Mouse (Mus musculus) MEL (cell line): ENCODE data around the gene Il10rb. TPM values are rescaled to one million over a fixed set of nuclear protein-coding genes. Genes with fewer than 3 reads are reported as not detected.

Source experiments
- DNase-seq: peaks from one replicate; pipeline ENCODE4 v3.0.0; 2011; ENCODE audit warnings: low read depth, low spot score
- H3K27ac ChIP-seq: 2 replicates; pipeline ENCODE4 v1.5.1; 2012; ENCODE audit warnings: low read depth, mild to moderate bottlenecking, control low read depth, low read length, moderate library complexity; ENCODE audit not compliant: control insufficient read depth
- H3K27me3 ChIP-seq, 2 experiments: fragments of 150-350 bp in 1 of 2; sonication (generic) in 1 of 2; 2 replicates each; pipeline ENCODE4 v1.6.1; 2012; ENCODE audit warnings: low read length in 2 of 2, mild to moderate bottlenecking in 2 of 2, improper control_type of control experiment in 1 of 2, moderate library complexity in 1 of 2; ENCODE audit not compliant: insufficient read depth in 2 of 2, control insufficient read depth in 1 of 2
- H3K36me3 ChIP-seq, 2 experiments: 2 replicates each; pipeline ENCODE4 v1.6.1; 2012 to 2014; ENCODE audit warnings: low read length in 2 of 2, improper control_type of control experiment in 1 of 2, inconsistent platforms in 1 of 2, mild to moderate bottlenecking in 1 of 2; ENCODE audit not compliant: insufficient read depth in 2 of 2, control insufficient read depth in 1 of 2
- H3K4me1 ChIP-seq, 2 experiments: fragments of 150-350 bp in 1 of 2; sonication (generic) in 1 of 2; 2 replicates each; pipeline ENCODE4 v1.6.1; 2012; ENCODE audit warnings: low read length in 2 of 2, improper control_type of control experiment in 1 of 2, mild to moderate bottlenecking in 1 of 2; ENCODE audit not compliant: insufficient read depth in 2 of 2, control insufficient read depth in 1 of 2
- H3K4me3 ChIP-seq, 2 experiments: fragments of 150-350 bp in 1 of 2; sonication (generic) in 1 of 2; 2 replicates each; pipeline ENCODE4 v1.5.1; 2012; ENCODE audit warnings: low read depth in 2 of 2, low read length in 2 of 2, mild to moderate bottlenecking in 2 of 2, moderate library complexity in 2 of 2, control low read depth in 1 of 2, improper control_type of control experiment in 1 of 2; ENCODE audit not compliant: control insufficient read depth in 1 of 2, insufficient read depth in 1 of 2
- H3K79me2 ChIP-seq: 2 replicates; pipeline ENCODE4 v1.6.1; 2012; ENCODE audit warnings: mild to moderate bottlenecking, low read length, moderate library complexity; ENCODE audit not compliant: control insufficient read depth, poor library complexity, insufficient read depth
- H3K9ac ChIP-seq: 2 replicates; pipeline ENCODE4 v1.6.1; 2012; ENCODE audit warnings: low read depth, mild to moderate bottlenecking, control low read depth, low read length, moderate library complexity; ENCODE audit not compliant: control insufficient read depth, poor library complexity, severe bottlenecking
- H3K9me3 ChIP-seq: fragments of 150-350 bp; sonication (generic); replicated peaks from 2 replicates; pipeline ENCODE4 v1.6.1; 2012; ENCODE audit warnings: mild to moderate bottlenecking, low read length, improper control_type of control experiment, moderate library complexity; ENCODE audit not compliant: insufficient read depth
- BHLHE40 ChIP-seq: IDR thresholded peaks from 2 replicates; pipeline ENCODE4 v1.6.1; 2012; ENCODE audit warnings: low read depth, mild to moderate bottlenecking, inconsistent platforms, low read length, improper control_type of control experiment, borderline replicate concordance
- CHD1 ChIP-seq: IDR thresholded peaks from 2 replicates; pipeline ENCODE4 v1.6.1; 2012; ENCODE audit warnings: low read depth, mild to moderate bottlenecking, inconsistent platforms, low read length, improper control_type of control experiment
- CTCF ChIP-seq, 3 experiments: IDR thresholded peaks in 2 of 3; conservative IDR thresholded peaks in 1 of 3; 2 replicates each; pipeline ENCODE4 v1.5.1; 2011 to 2012; ENCODE audit warnings: low read length in 3 of 3, low read depth in 2 of 3, mild to moderate bottlenecking in 2 of 3, improper control_type of control experiment in 1 of 3, inconsistent platforms in 1 of 3, mixed read lengths in 1 of 3, moderate library complexity in 1 of 3; ENCODE audit not compliant: control insufficient read depth in 1 of 3, insufficient read depth in 1 of 3, poor library complexity in 1 of 3, severe bottlenecking in 1 of 3
- GATA1 ChIP-seq: IDR thresholded peaks from 2 replicates; pipeline ENCODE4 v1.6.1; 2011; ENCODE audit warnings: low read depth, low read length, improper control_type of control experiment
- HCFC1 ChIP-seq: IDR thresholded peaks from 2 replicates; pipeline ENCODE4 v1.6.1; 2012; ENCODE audit warnings: low read depth, mild to moderate bottlenecking, inconsistent platforms, low read length, improper control_type of control experiment, moderate library complexity
- JUND ChIP-seq: IDR thresholded peaks from 2 replicates; pipeline ENCODE4 v1.6.1; 2011; ENCODE audit warnings: low read depth, mild to moderate bottlenecking, improper control_type of control experiment, low read length
- KAT2A ChIP-seq: conservative IDR thresholded peaks from 2 replicates; pipeline ENCODE4 v1.6.1; 2012; ENCODE audit warnings: low read depth, low read length, improper control_type of control experiment, inconsistent platforms
- MAFK ChIP-seq: IDR thresholded peaks from 2 replicates; pipeline ENCODE4 v1.6.1; 2011; ENCODE audit warnings: low read depth, mild to moderate bottlenecking, low read length, improper control_type of control experiment, borderline replicate concordance
- MAX ChIP-seq: IDR thresholded peaks from 2 replicates; pipeline ENCODE4 v1.6.1; 2011; ENCODE audit warnings: low read length, improper control_type of control experiment
- MAZ ChIP-seq: IDR thresholded peaks from 2 replicates; pipeline ENCODE4 v1.6.1; 2012; ENCODE audit warnings: low read depth, mild to moderate bottlenecking, inconsistent platforms, low read length, improper control_type of control experiment
- MXI1 ChIP-seq: IDR thresholded peaks from 2 replicates; pipeline ENCODE4 v1.6.1; 2011; ENCODE audit warnings: mild to moderate bottlenecking, low read depth, low read length, improper control_type of control experiment
- MYB ChIP-seq: IDR thresholded peaks from 2 replicates; pipeline ENCODE4 v1.6.1; 2011; ENCODE audit warnings: mild to moderate bottlenecking, low read depth, low read length, improper control_type of control experiment
- MYC ChIP-seq: IDR thresholded peaks from 2 replicates; pipeline ENCODE4 v1.6.1; 2011; ENCODE audit warnings: low read depth, mild to moderate bottlenecking, low read length, improper control_type of control experiment, moderate library complexity
- POLR2A ChIP-seq, 2 experiments: IDR thresholded peaks; 2 replicates each; pipeline ENCODE4 v1.6.1; 2011 to 2012; ENCODE audit warnings: low read length in 2 of 2, mild to moderate bottlenecking in 2 of 2, control low read depth in 1 of 2, improper control_type of control experiment in 1 of 2, low read depth in 1 of 2, moderate library complexity in 1 of 2; ENCODE audit not compliant: control insufficient read depth in 1 of 2, insufficient read depth in 1 of 2, poor library complexity in 1 of 2
- SIN3A ChIP-seq: IDR thresholded peaks from 2 replicates; pipeline ENCODE4 v1.6.1; 2012; ENCODE audit warnings: low read length, improper control_type of control experiment, inconsistent platforms
- UBTF ChIP-seq: IDR thresholded peaks from 2 replicates; pipeline ENCODE4 v1.6.1; 2012; ENCODE audit warnings: low read depth, mild to moderate bottlenecking, inconsistent platforms, low read length, improper control_type of control experiment, moderate library complexity, borderline replicate concordance; ENCODE audit not compliant: insufficient read depth
- USF1 ChIP-seq: IDR thresholded peaks from 2 replicates; pipeline ENCODE4 v1.6.1; 2014; ENCODE audit warnings: low read depth, mild to moderate bottlenecking, inconsistent platforms, low read length, improper control_type of control experiment, moderate library complexity
- ZC3H11A ChIP-seq: IDR thresholded peaks from 2 replicates; pipeline ENCODE4 v1.6.1; 2012; ENCODE audit warnings: low read depth, mild to moderate bottlenecking, inconsistent platforms, low read length, improper control_type of control experiment
- ZMIZ1 ChIP-seq: IDR thresholded peaks from 2 replicates; pipeline ENCODE4 v1.6.1; 2012; ENCODE audit warnings: low read depth, mild to moderate bottlenecking, inconsistent platforms, low read length, improper control_type of control experiment, moderate library complexity
- ZNF384 ChIP-seq: IDR thresholded peaks from 2 replicates; pipeline ENCODE4 v1.6.1; 2012; ENCODE audit warnings: low read depth, mild to moderate bottlenecking, inconsistent platforms, low read length, improper control_type of control experiment
- polyA plus RNA-seq, 2 experiments: library from polyadenylated mRNA; stranded (reverse) in 1 of 2; unstranded in 1 of 2; fragments of >175 nt in 1 of 2; fragments of >200 nt in 1 of 2; gene quantifications; 2 replicates each; pipeline versions ENCODE4 v1.2.1 to v1.2.4; 2012; ENCODE audit warnings: low replicate concordance in 2 of 2, low read depth in 1 of 2; ENCODE audit not compliant: insufficient read length in 2 of 2, insufficient read depth in 1 of 2, missing spikeins in 1 of 2
- total RNA-seq: library from RNA; depleted of rRNA; stranded (reverse); fragments of 300-350 nt; gene quantifications from 2 replicates; pipeline ENCODE4 v1.2.3, GENCODE M21; 2012

The Il10rb gene
- total and polyA plus RNA-seq, 3 experiments, result 4.7 to 14.6 TPM; not detected in 1

DNA sequence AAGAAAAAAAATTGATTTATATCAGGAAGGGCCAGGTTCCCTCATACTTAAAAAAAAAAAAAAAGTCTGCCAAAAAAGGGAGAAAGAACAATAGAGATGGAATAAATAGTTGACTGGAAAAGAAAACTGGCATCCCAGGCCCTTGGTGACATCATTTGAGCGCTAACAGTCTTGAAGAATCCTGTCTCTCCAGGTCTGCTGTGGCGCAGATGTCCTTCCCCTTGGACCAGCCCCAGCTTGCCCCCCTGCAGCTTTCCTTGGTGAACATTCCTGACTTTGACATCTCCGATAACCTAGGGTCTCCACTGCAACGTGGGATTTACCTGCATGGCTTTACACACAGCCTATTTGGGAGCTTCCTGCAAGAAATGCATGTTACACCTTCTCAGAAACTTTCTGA is 24.4 kb upstream of the Il10rb start:
- Histone ChIP-seq H3K36me3 (peaks cover 7 to 11% of the 10 kb centered on the region in 2 experiments), H3K4me3 (no peak overlapping the region), H3K27me3 (no peaks in the 10 kb centered on the region), H3K27ac (no peak overlapping the region), H3K9ac (no peak overlapping the region), H3K9me3 (no peaks in the 10 kb centered on the region), H3K79me2 (no peaks in the 10 kb centered on the region; the same call in 1 of the 2 replicates), H3K4me1 (peaks cover 0 to 9% of the 10 kb centered on the region in 2 experiments; a peak in 2 of 4 replicates)
- TF ChIP-seq MYC, result no peak
- no peak for TF ChIP-seq KAT2A
- TF ChIP-seq UBTF, result no peak
- no peak for TF ChIP-seq ZMIZ1
- TF ChIP-seq SIN3A, result no peak
- TF ChIP-seq MAX, result no peak
- TF ChIP-seq CTCF (IDR thresholded peaks at IDR 0.05 in 2 of 3, conservative IDR thresholded peaks at IDR 0.05 in 1 of 3; ENCODE audit: control insufficient read depth in 1 of 3, insufficient read depth in 1 of 3, low read depth in 2 of 3, low read length in 3 of 3, poor library complexity in 1 of 3, severe bottlenecking in 1 of 3), result no peak
- no peak for TF ChIP-seq POLR2A (IDR thresholded peaks at IDR 0.05; ENCODE audit: control insufficient read depth in 1 of 2, insufficient read depth in 1 of 2, low read depth in 1 of 2, low read length in 2 of 2, poor library complexity in 1 of 2)
- TF ChIP-seq ZC3H11A, result no peak
- TF ChIP-seq HCFC1, result no peak
- no peak for TF ChIP-seq MAFK
- no peak for TF ChIP-seq USF1
- no peak for TF ChIP-seq CHD1
- TF ChIP-seq BHLHE40, result no peak
- no peak for DNase-seq

DNA sequence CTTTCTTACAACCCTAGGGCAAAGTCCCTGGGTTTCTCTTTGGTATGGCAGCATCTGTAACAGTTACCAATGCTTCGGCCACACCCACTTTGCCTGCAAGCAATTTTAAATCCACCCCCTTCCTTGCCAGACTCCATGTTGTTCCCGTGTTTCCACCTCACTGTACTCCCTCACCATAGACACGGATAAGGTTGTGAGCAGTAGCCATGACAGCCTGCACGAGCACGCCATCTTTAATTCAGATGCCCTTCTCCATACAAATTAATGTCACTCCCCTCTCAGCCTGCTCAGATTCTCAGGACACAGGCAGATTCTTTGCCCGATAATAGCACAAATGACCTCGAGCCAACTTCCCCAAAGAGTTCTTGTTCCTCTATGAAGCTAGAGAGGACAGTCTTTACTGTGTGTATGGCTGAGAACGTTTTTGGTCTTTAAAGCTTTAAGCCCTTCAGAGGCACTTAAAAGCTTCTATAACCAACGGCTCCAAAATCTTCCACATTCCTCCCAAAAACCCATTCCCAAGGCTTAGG is 23.6 kb upstream of the Il10rb start:
- Histone ChIP-seq H3K9me3 (no peaks in the 10 kb centered on the region), H3K27me3 (no peaks in the 10 kb centered on the region), H3K79me2 (no peaks in the 10 kb centered on the region), H3K9ac (no peak overlapping the region), H3K36me3 (peaks cover 7 to 11% of the 10 kb centered on the region in 2 experiments), H3K27ac (no peak overlapping the region), H3K4me1 (peaks cover 0 to 9% of the 10 kb centered on the region in 2 experiments; a peak in 2 of 4 replicates), H3K4me3 (no peak overlapping the region)
- TF ChIP-seq MXI1 (no peak), GATA1 (0 out of 2 replicates have a peak, but pooled peaks have one; percentile 25)
- DNase-seq, result peak; percentile 38

DNA sequence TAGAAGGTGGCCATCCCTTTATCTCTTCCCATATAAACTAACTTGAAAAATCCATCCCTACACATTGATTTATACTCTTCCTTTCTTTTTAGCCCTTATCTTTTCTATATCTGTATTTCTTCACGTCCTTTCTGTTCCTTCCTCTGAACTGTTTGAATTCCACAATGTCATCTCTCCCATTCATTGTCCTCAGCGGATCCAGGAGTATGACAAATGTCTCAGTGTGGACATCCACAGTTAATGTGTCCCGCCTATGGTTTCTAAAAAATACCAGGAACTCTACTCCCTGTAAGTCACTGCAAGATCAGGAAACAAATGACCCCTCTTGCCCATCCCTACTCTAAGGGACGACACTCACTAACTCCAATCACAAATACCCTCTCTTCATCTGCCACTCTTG is 21.7 kb upstream of the Il10rb start:
- Histone ChIP-seq H3K79me2 (no peaks in the 10 kb centered on the region), H3K9me3 (no peaks in the 10 kb centered on the region), H3K27ac (no peak overlapping the region), H3K27me3 (no peaks in the 10 kb centered on the region), H3K36me3 (peaks cover 7 to 21% of the 10 kb centered on the region in 2 experiments), H3K4me3 (no peak overlapping the region), H3K4me1 (peaks cover 0 to 9% of the 10 kb centered on the region in 2 experiments; a peak in 2 of 4 replicates), H3K9ac (no peak overlapping the region)
- no peak for DNase-seq
- TF ChIP-seq MXI1, result no peak
- no peak for TF ChIP-seq MYB
- no peak for TF ChIP-seq MAZ
- no peak for TF ChIP-seq JUND
- no peak for TF ChIP-seq ZNF384
